Comparison of ENCODE assay signal across 23 mouse cellular contexts in genomic region chr1:132794462-132794861, GRCm38 (mm10). TPM values are rescaled to one million over a fixed set of nuclear protein-coding genes. Genes with fewer than 3 reads are reported as not detected.
"Had no signal": no experiment of that assay in that cellular context is flagged by ENCODE, and none has a peak within 500 bp of the region (broad histone marks: within the 10 kb centered on the region; RNA-seq: fewer than 3 reads in every experiment).

No protein-coding gene starts in this region.

- H3K36me3 ChIP-seq: liver, embryonic 15.5 days; lung, embryonic 15.5 days; midbrain, embryonic 13.5 days; midbrain, embryonic 15.5 days; neural tube, embryonic 12.5 days; stomach, embryonic 15.5 days had no signal

- ATAC-seq: liver, postnatal 0 days; lung, postnatal 0 days; midbrain, embryonic 13.5 days; midbrain, embryonic 15.5 days had no signal

- H3K4me1 ChIP-seq: liver, embryonic 15.5 days; lung, embryonic 15.5 days; megakaryocyte, embryonic 14.5 days; neural tube, embryonic 12.5 days; stomach, embryonic 15.5 days had no signal

- H3K9ac ChIP-seq: liver, embryonic 15.5 days; liver, postnatal 0 days; lung, embryonic 15.5 days; midbrain, embryonic 13.5 days; midbrain, embryonic 15.5 days; neural tube, embryonic 12.5 days; stomach, embryonic 15.5 days had no signal

- H3K4me3 ChIP-seq: liver, embryonic 15.5 days; lung, embryonic 15.5 days; megakaryocyte, embryonic 14.5 days; midbrain, embryonic 13.5 days; midbrain, embryonic 15.5 days; neural tube, embryonic 12.5 days; stomach, embryonic 15.5 days had no signal

- H3K4me2 ChIP-seq: liver, embryonic 15.5 days; lung, embryonic 15.5 days; midbrain, embryonic 11.5 days; midbrain, embryonic 13.5 days; midbrain, embryonic 15.5 days; neural tube, embryonic 12.5 days; stomach, embryonic 15.5 days had no signal

- H3K27ac ChIP-seq: liver, embryonic 15.5 days; lung, embryonic 15.5 days; macrophage; midbrain, embryonic 13.5 days; midbrain, embryonic 15.5 days; neural tube, embryonic 12.5 days; stomach, embryonic 15.5 days; stomach, postnatal 0 days had no signal

- H3K27me3 ChIP-seq: midbrain, embryonic 15.5 days had no signal

- DNase-seq: liver, postnatal 0 days; lung, adult 2 months; lung, postnatal 14 days; lung, postnatal 36 days; retina, postnatal 1 day; right cerebral cortex, postnatal 14 days; right cerebral cortex, postnatal 4 days; spleen, adult 18-20 months; thymus, adult 2 months; thymus, postnatal 25 days; thymus, postnatal 4 days had no signal

- H3K9me3 ChIP-seq: liver, embryonic 15.5 days; lung, embryonic 15.5 days; megakaryocyte, embryonic 14.5 days; midbrain, embryonic 13.5 days; midbrain, embryonic 15.5 days; neural tube, embryonic 12.5 days; stomach, embryonic 15.5 days had no signal

RNA-seq across cellular contexts. Expression of gene Nfasc, which starts 52.9 kb away (rescaled TPM):
- total RNA-seq: monocyte, adult 5-6 weeks had no signal
- polyA plus RNA-seq: macrophage had no signal
